Mouse (Mus musculus): ENCODE results near the gene Ccdc121.

- TF ChIP-seq POLR2A (IDR thresholded peaks at IDR 0.05; ENCODE audit: control insufficient read depth, extremely low read depth, insufficient read depth, low read length, poor library complexity), result no peak
- TF ChIP-seq CTCF (IDR thresholded peaks at IDR 0.05; ENCODE audit: borderline replicate concordance, control insufficient read depth, extremely low read depth, insufficient read depth, low read length, poor library complexity), result no peak
Measured at GRCm38 (mm10) chr1:181543711-181544383, 32.6 kb upstream of the Ccdc121 start.
